Mouse (Mus musculus) liver, adult 2 months (tissue): ENCODE measurements at regions not wholly inside any gene's neighbourhood (a gene's known extent, or its start where the extent isn't known, plus 50 kb on each side); places are given as distances from the start of the nearest gene placed in this dataset.

ENCODE experiments used
- DNase-seq: peaks from one replicate; pipeline ENCODE4 v3.0.0-alpha.2; 2011; ENCODE audit warnings: low read depth, low spot score; ENCODE audit errors: extremely low read depth
- H3K27ac ChIP-seq: fragments of 200-500 bp; replicated peaks from 2 replicates; pipeline ENCODE4 v1.5.1; 2012; ENCODE audit warnings: low read depth, mild to moderate bottlenecking, control low read depth, inconsistent platforms, low read length; ENCODE audit not compliant: insufficient read depth
- H3K27me3 ChIP-seq: fragments of 200-500 bp; 2 replicates; pipeline ENCODE4 v1.6.1; 2012; ENCODE audit warnings: mild to moderate bottlenecking, moderate library complexity, low read length, inconsistent platforms; ENCODE audit not compliant: control insufficient read depth, insufficient read depth
- H3K36me3 ChIP-seq: fragments of 200-500 bp; 2 replicates; pipeline ENCODE4 v1.6.1; 2012; ENCODE audit warnings: low read length, inconsistent platforms; ENCODE audit not compliant: control insufficient read depth, insufficient read depth
- H3K4me1 ChIP-seq: fragments of 200-500 bp; 2 replicates; pipeline ENCODE4 v1.6.1; 2011; ENCODE audit warnings: low read length; ENCODE audit not compliant: control insufficient read depth, insufficient read depth
- H3K4me3 ChIP-seq: fragments of 200-500 bp; 2 replicates; pipeline ENCODE4 v1.5.1; 2011; ENCODE audit warnings: low read depth, mild to moderate bottlenecking, control low read depth, low read length, moderate library complexity; ENCODE audit not compliant: insufficient read depth
- H3K79me2 ChIP-seq: fragments of 200-500 bp; 2 replicates; pipeline ENCODE4 v1.6.1; 2012; ENCODE audit warnings: inconsistent platforms, mild to moderate bottlenecking, low read length, moderate library complexity; ENCODE audit not compliant: control insufficient read depth, insufficient read depth
- H3K9ac ChIP-seq: fragments of 200-500 bp; 2 replicates; pipeline ENCODE4 v1.6.1; 2012; ENCODE audit warnings: low read depth, mild to moderate bottlenecking, control low read depth, inconsistent platforms, low read length
- CTCF ChIP-seq: fragments of 200-500 bp; IDR thresholded peaks from 2 replicates; pipeline ENCODE4 v1.5.1; 2011; ENCODE audit warnings: low read depth, low read length, control low read depth
- POLR2A ChIP-seq: fragments of 200-500 bp; IDR thresholded peaks from 2 replicates; pipeline ENCODE4 v1.6.1; 2011; ENCODE audit warnings: low read length, control low read depth; ENCODE audit not compliant: insufficient read depth; ENCODE audit errors: extremely low read depth
- WGBS: fragments of 180-500 bp; shearing (Covaris S2); methylation state at CpG from one replicate; pipeline ENCODE4 v1.1.7; 2018; 5-methylcytosine and 5-hydroxymethylcytosine counted together

GRCm38 (mm10) chr17:88272161-88272560 lies 168.3 kb upstream of the Foxn2 start:
- Histone ChIP-seq H3K36me3 (no peaks in the 10 kb centered on the region), H3K9ac (no peak overlapping the region), H3K27me3 (no peaks in the 10 kb centered on the region), H3K4me1 (no peaks in the 10 kb centered on the region), H3K79me2 (no peaks in the 10 kb centered on the region), H3K27ac (no peak overlapping the region), H3K4me3 (no peak overlapping the region)
- DNase-seq = peak; percentile 76
- TF ChIP-seq CTCF (no peak), POLR2A (no peak)
- WGBS = 31% methylated on average over 5 of the region's 5 CpGs

DNA sequence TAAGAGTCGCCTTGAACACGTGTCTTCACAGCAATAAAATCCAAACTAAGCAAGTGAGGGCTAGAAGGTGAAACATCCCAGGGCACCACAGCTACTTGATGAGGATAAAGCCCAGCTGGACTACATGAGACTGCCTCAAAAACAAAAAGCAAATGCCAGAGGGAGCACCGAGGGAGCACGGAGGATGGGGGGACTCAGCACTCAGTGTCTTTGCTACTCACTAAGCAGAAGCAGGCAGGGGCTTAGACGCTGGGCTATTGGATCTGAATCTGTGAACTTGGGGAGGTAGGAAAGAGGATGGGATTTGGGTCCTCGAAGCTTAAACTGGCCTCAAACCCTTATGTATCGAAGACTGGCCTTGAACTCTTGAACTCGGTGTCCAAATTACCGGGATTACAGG lies 167.0 kb upstream of the Foxn2 start:
- Histone ChIP-seq H3K9ac (no peak overlapping the region), H3K27me3 (no peaks in the 10 kb centered on the region), H3K4me3 (no peak overlapping the region), H3K36me3 (no peaks in the 10 kb centered on the region), H3K79me2 (no peaks in the 10 kb centered on the region), H3K27ac (no peak overlapping the region), H3K4me1 (no peaks in the 10 kb centered on the region)
- 89% methylated on average over 9 of the region's 9 CpGs for WGBS
- DNase-seq = no peak
- TF ChIP-seq CTCF = no peak
- TF ChIP-seq POLR2A = no peak

GRCm38 (mm10) chr17:88274003-88274698 lies 166.4 kb upstream of the Foxn2 start:
- Histone ChIP-seq H3K4me3 (0 out of 2 replicates have a peak overlapping the region, but pooled peaks have one; percentile 17), H3K27ac (peak overlapping the region; percentile 15), H3K27me3 (no peaks in the 10 kb centered on the region), H3K4me1 (no peaks in the 10 kb centered on the region), H3K36me3 (no peaks in the 10 kb centered on the region), H3K79me2 (no peaks in the 10 kb centered on the region), H3K9ac (no peak overlapping the region)
- peak; percentile 30 for DNase-seq
- WGBS = 57% methylated on average over 14 of the region's 14 CpGs
- TF ChIP-seq POLR2A (no peak), CTCF (no peak)

GRCm38 (mm10) chr17:88274720-88275433 lies 165.6 kb upstream of the Foxn2 start:
- no peak overlapping the region for H3K27ac ChIP-seq
- no peaks in the 10 kb centered on the region for H3K27me3 ChIP-seq
- no peaks in the 10 kb centered on the region for H3K36me3 ChIP-seq
- H3K4me3 ChIP-seq = no peak overlapping the region
- no peaks in the 10 kb centered on the region for H3K4me1 ChIP-seq
- 77% methylated on average over 6 of the region's 6 CpGs for WGBS
- no peaks in the 10 kb centered on the region for H3K79me2 ChIP-seq
- H3K9ac ChIP-seq = no peak overlapping the region
- DNase-seq = no peak
- TF ChIP-seq CTCF (no peak), POLR2A (no peak)

- Histone ChIP-seq H3K4me1 (no peaks in the 10 kb centered on the region), H3K9ac (no peak overlapping the region), H3K4me3 (no peak overlapping the region), H3K27ac (no peak overlapping the region), H3K36me3 (no peaks in the 10 kb centered on the region), H3K27me3 (no peaks in the 10 kb centered on the region), H3K79me2 (no peaks in the 10 kb centered on the region)
- 78% methylated on average over 5 of the region's 5 CpGs for WGBS
- TF ChIP-seq CTCF (no peak), POLR2A (no peak)
- DNase-seq = no peak
These were observed 160.9 kb upstream of the Foxn2 start for GRCm38 (mm10) chr17:88279656-88280055.

- TF ChIP-seq CTCF = no peak
- TF ChIP-seq POLR2A = no peak
- no peaks in the 10 kb centered on the region for H3K4me1 ChIP-seq
- no peaks in the 10 kb centered on the region for H3K79me2 ChIP-seq
- H3K9ac ChIP-seq = no peak overlapping the region
- H3K27ac ChIP-seq = no peak overlapping the region
- no peaks in the 10 kb centered on the region for H3K36me3 ChIP-seq
- 61% methylated on average over 1 of the region's 1 CpGs for WGBS
- no peak overlapping the region for H3K4me3 ChIP-seq
- H3K27me3 ChIP-seq = no peaks in the 10 kb centered on the region
- no peak for DNase-seq
These were observed 157.8 kb upstream of the Foxn2 start for GRCm38 (mm10) chr17:88282711-88283110.
